Mouse (Mus musculus) small intestine, adult 2 months (tissue): ENCODE measurements around the gene Taok3.

Experiments
- CTCF ChIP-seq: fragments of 200-500 bp; IDR thresholded peaks from 2 replicates; pipeline ENCODE4 v1.5.1; 2012; ENCODE audit warnings: low read depth, mild to moderate bottlenecking, control low read depth, inconsistent platforms, low read length, moderate library complexity, mixed read lengths; ENCODE audit not compliant: insufficient replicate concordance, insufficient read length; ENCODE audit errors: extremely low read depth
- POLR2A ChIP-seq: fragments of 200-500 bp; IDR thresholded peaks from 2 replicates; pipeline ENCODE4 v1.6.1; 2012; ENCODE audit warnings: low read depth, mild to moderate bottlenecking, control low read depth, inconsistent platforms, low read length, moderate library complexity

GRCm38 (mm10) chr5:117207286-117207685 lies 87.4 kb downstream of the Taok3 start:
- no peak for TF ChIP-seq CTCF
- no peak for TF ChIP-seq POLR2A
